Mouse (Mus musculus) stomach, embryonic 15.5 days (tissue): ENCODE data around the gene 4833439L19Rik. TPM values are rescaled to one million over a fixed set of nuclear protein-coding genes. Genes with fewer than 3 reads are reported as not detected.

ENCODE experiments used
- ATAC-seq: fragments of 200-750 bp; cut with Nextera tagmentation; 2 replicates; pipeline ENCODE4 v1.8.0; 2017; ENCODE audit warnings: low read depth, moderate number of reproducible peaks, moderate TSS enrichment; ENCODE audit not compliant: insufficient read depth, low FRiP score
- H3K27ac ChIP-seq: fragments of 300-500 bp; sonication (generic); 2 replicates; pipeline ENCODE4 v1.5.1; 2015; ENCODE audit warnings: mild to moderate bottlenecking, inconsistent platforms
- H3K27me3 ChIP-seq: fragments of 300-500 bp; sonication (generic); replicated peaks from 2 replicates; pipeline ENCODE4 v1.6.1; 2015; ENCODE audit warnings: inconsistent platforms
- H3K36me3 ChIP-seq: fragments of 300-500 bp; sonication (generic); 2 replicates; pipeline ENCODE4 v1.6.1; 2015; ENCODE audit warnings: inconsistent platforms
- H3K4me1 ChIP-seq: fragments of 300-500 bp; sonication (generic); 2 replicates; pipeline ENCODE4 v1.6.1; 2015; ENCODE audit warnings: inconsistent platforms
- H3K4me2 ChIP-seq: fragments of 300-500 bp; sonication (generic); 2 replicates; pipeline ENCODE4 v1.6.1; 2015; ENCODE audit warnings: mild to moderate bottlenecking, inconsistent platforms
- H3K4me3 ChIP-seq: fragments of 300-500 bp; sonication (generic); replicated peaks from 2 replicates; pipeline ENCODE4 v1.5.1; 2015; ENCODE audit warnings: inconsistent platforms
- H3K9ac ChIP-seq: fragments of 300-500 bp; sonication (generic); 2 replicates; pipeline ENCODE4 v1.6.1; 2015; ENCODE audit warnings: inconsistent platforms
- H3K9me3 ChIP-seq: fragments of 300-500 bp; sonication (generic); 2 replicates; pipeline ENCODE4 v1.6.1; 2016; ENCODE audit warnings: inconsistent platforms
- WGBS: fragments of 180-500 bp; shearing (Covaris S2); methylation state at CpG from one replicate; pipeline ENCODE4 v1.1.7; 2015; 5-methylcytosine and 5-hydroxymethylcytosine counted together
- microRNA-seq: library from miRNA; unstranded; fragments of <30 nt; microRNA quantifications from one replicate; pipeline ENCODE4, GENCODE M21; 2016
- polyA plus RNA-seq: library from polyadenylated mRNA; unstranded; fragments of >200 nt; fragmentation: Nextera tagmentation; extraction: Ambion mirVana; gene quantifications from 2 replicates; pipeline ENCODE4 v1.2.1, GENCODE M21; 2015

Gene 4833439L19Rik
- polyA plus RNA-seq, 1 experiment from 2014 or later = 109 TPM

GRCm38 (mm10) chr13:54504611-54505260 lies 60.5 kb downstream of the 4833439L19Rik start:
- no peak for ATAC-seq
- H3K9ac ChIP-seq = 0 out of 2 replicates have a peak overlapping the region, but pooled peaks have one; percentile 74

GRCm38 (mm10) chr13:54503604-54504521 lies 61.4 kb downstream of the 4833439L19Rik start, which contains the start of gene Simc1:
TSS of gene Simc1 (plus strand) at chr13:54503779.
- ATAC-seq = peak; percentile 94

More at GRCm38 (mm10) chr13:54504611-54505260, 60.5 kb downstream of the 4833439L19Rik start:
- Histone ChIP-seq H3K27me3 (no peaks in the 10 kb centered on the region), H3K27ac (no peak overlapping the region), H3K4me3 (peak overlapping the region; percentile 73), H3K4me1 (0 out of 2 replicates have a peak, but pooled peaks cover 9% of the 10 kb centered on the region), H3K36me3 (no peaks in the 10 kb centered on the region), H3K9me3 (no peaks in the 10 kb centered on the region), H3K4me2 (peak overlapping the region; percentile 97)
- 30% methylated on average over 7 of the region's 7 CpGs for WGBS

GRCm38 (mm10) chr13:54503278-54503603 lies 62.0 kb downstream of the 4833439L19Rik start:
- H3K9ac ChIP-seq = no peak overlapping the region; the same call in 1 of the 2 replicates
- ATAC-seq = peak; percentile 69
- no peaks in the 10 kb centered on the region for H3K9me3 ChIP-seq
- 3% methylated on average over 14 of the region's 14 CpGs for WGBS
- no peaks in the 10 kb centered on the region for H3K27me3 ChIP-seq
- no peaks in the 10 kb centered on the region for H3K36me3 ChIP-seq
- H3K4me2 ChIP-seq = peak overlapping the region; percentile 97
- H3K4me3 ChIP-seq = peak overlapping the region; percentile 73
- H3K27ac ChIP-seq = no peak overlapping the region
- 0 out of 2 replicates have a peak, but pooled peaks cover 9% of the 10 kb centered on the region for H3K4me1 ChIP-seq

More at GRCm38 (mm10) chr13:54503604-54504521, 61.4 kb downstream of the 4833439L19Rik start, which contains the start of gene Simc1:
- Histone ChIP-seq H3K27ac (peak within 1 kb of the TSS; percentile 64), H3K9me3 (no peaks in the 10 kb centered on the region), H3K4me1 (0 out of 2 replicates have a peak, but pooled peaks cover 9% of the 10 kb centered on the region), H3K4me2 (peak within 1 kb of the TSS; percentile 97), H3K4me3 (peak within 1 kb of the TSS; percentile 73), H3K9ac (peak within 1 kb of the TSS; percentile 74), H3K27me3 (no peaks in the 10 kb centered on the region), H3K36me3 (no peaks in the 10 kb centered on the region)
- WGBS = under 1% methylated on average over 105 of the region's 105 CpGs

- ATAC-seq = no peak
- Histone ChIP-seq H3K4me1 (0 out of 2 replicates have a peak, but pooled peaks cover 9% of the 10 kb centered on the region), H3K9ac (no peak overlapping the region), H3K27me3 (no peaks in the 10 kb centered on the region), H3K9me3 (no peaks in the 10 kb centered on the region), H3K27ac (no peak overlapping the region), H3K36me3 (no peaks in the 10 kb centered on the region), H3K4me2 (no peak overlapping the region), H3K4me3 (no peak overlapping the region)
- 57% methylated on average over 3 of the region's 3 CpGs for WGBS
Observed at GRCm38 (mm10) chr13:54501957-54502690, 63.1 kb downstream of the 4833439L19Rik start.

GRCm38 (mm10) chr13:54501352-54501751 lies 63.9 kb downstream of the 4833439L19Rik start:
- no peaks in the 10 kb centered on the region for H3K9me3 ChIP-seq
- no peak for ATAC-seq
- no peak overlapping the region for H3K4me2 ChIP-seq
- H3K36me3 ChIP-seq = no peaks in the 10 kb centered on the region
- H3K9ac ChIP-seq = no peak overlapping the region
- H3K27ac ChIP-seq = no peak overlapping the region
- 0 out of 2 replicates have a peak, but pooled peaks cover 9% of the 10 kb centered on the region for H3K4me1 ChIP-seq
- H3K27me3 ChIP-seq = no peaks in the 10 kb centered on the region
- no peak overlapping the region for H3K4me3 ChIP-seq
- WGBS = 65% methylated on average over 2 of the region's 2 CpGs

Small RNA genes lying within 50 kb of the gene (microRNA-seq; reads per million reads assigned to microRNA genes)
- not detected for gene Gm24195

Other genes starting within 250 kb of the 4833439L19Rik start
- gene Cplx2, start 194.1 kb downstream of the 4833439L19Rik start, polyA plus RNA-seq = 3.9 and 4.0 TPM in 2 replicates
- gene Thoc3, start 96.6 kb downstream of the 4833439L19Rik start, polyA plus RNA-seq = 104 and 109 TPM in 2 replicates
- 8.7 and 9.7 TPM in 2 replicates for gene Simc1, start 61.7 kb downstream of the 4833439L19Rik start, polyA plus RNA-seq
- gene Arl10, start 9.6 kb upstream of the 4833439L19Rik start, polyA plus RNA-seq = 25.9 and 26.3 TPM in 2 replicates
- 85.9 and 88.2 TPM in 2 replicates for gene Nop16, start 24.7 kb upstream of the 4833439L19Rik start, polyA plus RNA-seq
- 193 and 207 TPM in 2 replicates for gene Higd2a, start 24.8 kb upstream of the 4833439L19Rik start, polyA plus RNA-seq
- 62.5 and 82.6 TPM in 2 replicates for gene Cltb, start 45.9 kb upstream of the 4833439L19Rik start, polyA plus RNA-seq
- 69.9 and 75.3 TPM in 2 replicates for gene Faf2, start 56.3 kb upstream of the 4833439L19Rik start, polyA plus RNA-seq
- 69.1 and 76.4 TPM in 2 replicates for gene Rnf44, start 128.5 kb upstream of the 4833439L19Rik start, polyA plus RNA-seq
- gene Cdhr2, start 136.0 kb upstream of the 4833439L19Rik start, polyA plus RNA-seq = 7.9 and 8.7 TPM in 2 replicates
- 0.77 and 0.80 TPM in 2 replicates for gene Gprin1, start 184.4 kb upstream of the 4833439L19Rik start, polyA plus RNA-seq
- 0.21 and 0.37 TPM in 2 replicates for gene Sncb, start 201.2 kb upstream of the 4833439L19Rik start, polyA plus RNA-seq
- not detected in 2 replicates for gene Eif4e1b, start 218.6 kb upstream of the 4833439L19Rik start, polyA plus RNA-seq
- 14.7 and 15.6 TPM in 2 replicates for gene Tspan17, start 223.9 kb upstream of the 4833439L19Rik start, polyA plus RNA-seq